Mouse (Mus musculus) CH12.LX (cell line): ENCODE data around the gene Rps23.

Experiments
- E2F4 ChIP-seq: IDR thresholded peaks from 2 replicates; pipeline ENCODE4 v1.6.1; 2011; ENCODE audit warnings: low read depth, low read length, improper control_type of control experiment; ENCODE audit not compliant: insufficient replicate concordance
- POLR2AphosphoS2 ChIP-seq: IDR thresholded peaks from 2 replicates; pipeline ENCODE4 v1.6.1; 2011; ENCODE audit warnings: low read depth, low read length, improper control_type of control experiment
- UBTF ChIP-seq: IDR thresholded peaks from 2 replicates; pipeline ENCODE4 v1.6.1; 2012; ENCODE audit warnings: low read depth, mild to moderate bottlenecking, inconsistent platforms, low read length, improper control_type of control experiment, moderate library complexity

- no peak for TF ChIP-seq UBTF
- TF ChIP-seq POLR2AphosphoS2 = no peak
- no peak for TF ChIP-seq E2F4
Measured at GRCm38 (mm10) chr13:90894819-90895218, 27.9 kb upstream of the Rps23 start.
